Mouse (Mus musculus): ENCODE results near the gene Cryba4. TPM values are rescaled to one million over a fixed set of nuclear protein-coding genes. Genes with fewer than 3 reads are reported as not detected.
A peak's percentile ranks its signal among the peaks of the same experiment; 100 is the strongest.

Gene Cryba4
- total and polyA plus RNA-seq, 3 experiments: 5.3 to 14.4 (median 7.1) TPM

- intact Hi-C loops (cut with DNase I): no loop called here
These were observed 32.9 kb downstream of the Cryba4 start for GRCm38 (mm10) chr5:112219398-112219797.

GRCm38 (mm10) chr5:112218679-112219078 is 33.6 kb downstream of the Cryba4 start:
- no peak for TF ChIP-seq CTCF (IDR thresholded peaks at IDR 0.05)
- no peak for TF ChIP-seq EP300 (IDR thresholded peaks at IDR 0.05; ENCODE audit: insufficient read depth, low read depth, low read length)
- TF ChIP-seq POLR2A (IDR thresholded peaks at IDR 0.05; ENCODE audit: insufficient read depth, low read depth, low read length): no peak
- peaks cover 2% of the 10 kb centered on the region; the same call in 1 of the 2 replicates for H3K4me1 ChIP-seq (ENCODE audit: control insufficient read depth, insufficient read depth, low read length)
- intact Hi-C loops (cut with DNase I): no loop called here
- no peaks in the 10 kb centered on the region for H3K79me2 ChIP-seq (replicated peaks; ENCODE audit: control insufficient read depth, insufficient read depth, low read length)
- no peak overlapping the region for H3K9ac ChIP-seq (ENCODE audit: low read depth, low read length)
- H3K27ac ChIP-seq: no peak overlapping the region
- WGBS: 64% methylated on average over 4 of the region's 4 CpGs
- no peaks in the 10 kb centered on the region for H3K27me3 ChIP-seq (ENCODE audit: control insufficient read depth, insufficient read depth, low read length)
- no peaks in the 10 kb centered on the region for H3K36me3 ChIP-seq (ENCODE audit: control insufficient read depth, insufficient read depth, low read length)
- no peak for DNase-seq
- no peak overlapping the region for H3K4me3 ChIP-seq

More at GRCm38 (mm10) chr5:112219398-112219797, 32.9 kb downstream of the Cryba4 start:
- Histone ChIP-seq H3K27me3 (ENCODE audit: control insufficient read depth, insufficient read depth, low read length) (no peaks in the 10 kb centered on the region), H3K79me2 (replicated peaks; ENCODE audit: control insufficient read depth, insufficient read depth, low read length) (no peaks in the 10 kb centered on the region), H3K36me3 (ENCODE audit: control insufficient read depth, insufficient read depth, low read length) (no peaks in the 10 kb centered on the region), H3K27ac (no peak overlapping the region), H3K9ac (ENCODE audit: low read depth, low read length) (no peak overlapping the region), H3K4me3 (no peak overlapping the region), H3K4me1 (ENCODE audit: control insufficient read depth, insufficient read depth, low read length) (peaks cover 2% of the 10 kb centered on the region; the same call in 1 of the 2 replicates)
- 6% methylated on average over 1 of the region's 1 CpGs for whole genome bisulfite sequencing
- no peak for DNase-seq
- no peak for TF ChIP-seq EP300 (IDR thresholded peaks at IDR 0.05; ENCODE audit: insufficient read depth, low read depth, low read length)
- no peak for TF ChIP-seq POLR2A (IDR thresholded peaks at IDR 0.05; ENCODE audit: insufficient read depth, low read depth, low read length)
- no peak for TF ChIP-seq CTCF (IDR thresholded peaks at IDR 0.05)

- Histone ChIP-seq H3K4me1 (ENCODE audit: control insufficient read depth, insufficient read depth, low read length) (peaks cover 2% of the 10 kb centered on the region; the same call in 1 of the 2 replicates), H3K79me2 (replicated peaks; ENCODE audit: control insufficient read depth, insufficient read depth, low read length) (no peaks in the 10 kb centered on the region), H3K9ac (ENCODE audit: low read depth, low read length) (no peak overlapping the region), H3K4me3 (no peak overlapping the region), H3K36me3 (ENCODE audit: control insufficient read depth, insufficient read depth, low read length) (no peaks in the 10 kb centered on the region), H3K27me3 (ENCODE audit: control insufficient read depth, insufficient read depth, low read length) (no peaks in the 10 kb centered on the region), H3K27ac (no peak overlapping the region)
- WGBS: 77% methylated on average over 22 of the region's 22 CpGs
- TF ChIP-seq CTCF (IDR thresholded peaks at IDR 0.05) (no peak), POLR2A (IDR thresholded peaks at IDR 0.05; ENCODE audit: insufficient read depth, low read depth, low read length) (no peak), EP300 (IDR thresholded peaks at IDR 0.05; ENCODE audit: insufficient read depth, low read depth, low read length) (no peak)
- DNase-seq: no peak
- intact Hi-C loops (cut with DNase I): no loop called here
These were observed 35.3 kb downstream of the Cryba4 start for GRCm38 (mm10) chr5:112217031-112217430.

DNA sequence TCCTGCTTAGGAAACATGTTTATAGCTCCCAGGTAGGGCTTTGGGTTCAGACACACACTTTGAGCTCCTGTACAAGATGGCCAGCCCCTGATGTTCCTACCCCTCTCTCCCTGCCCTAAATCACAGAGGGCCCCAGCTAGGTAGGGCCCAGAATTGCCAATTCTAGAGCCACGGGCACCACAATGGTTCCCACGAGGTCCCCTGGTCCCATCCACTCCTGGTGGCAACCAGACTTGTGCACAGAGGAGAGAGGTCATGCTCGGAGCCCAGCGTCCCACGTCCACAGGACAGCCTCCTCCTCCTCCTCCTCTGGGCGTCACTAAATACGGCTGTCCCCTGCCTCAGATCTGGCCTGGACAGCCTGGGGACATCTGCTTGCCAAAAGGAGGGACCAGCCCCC is 36.0 kb downstream of the Cryba4 start:
- H3K4me3 ChIP-seq: no peak overlapping the region
- TF ChIP-seq EP300 (IDR thresholded peaks at IDR 0.05; ENCODE audit: insufficient read depth, low read depth, low read length): no peak
- no peak overlapping the region for H3K27ac ChIP-seq
- no peak overlapping the region for H3K9ac ChIP-seq (ENCODE audit: low read depth, low read length)
- no peaks in the 10 kb centered on the region for H3K79me2 ChIP-seq (replicated peaks; ENCODE audit: control insufficient read depth, insufficient read depth, low read length)
- peaks cover 2% of the 10 kb centered on the region; the same call in 1 of the 2 replicates for H3K4me1 ChIP-seq (ENCODE audit: control insufficient read depth, insufficient read depth, low read length)
- no peak for DNase-seq
- H3K36me3 ChIP-seq (ENCODE audit: control insufficient read depth, insufficient read depth, low read length): no peaks in the 10 kb centered on the region
- intact Hi-C loops (cut with DNase I): no loop called here
- no peaks in the 10 kb centered on the region for H3K27me3 ChIP-seq (ENCODE audit: control insufficient read depth, insufficient read depth, low read length)
- 81% methylated on average over 7 of the region's 7 CpGs for WGBS

DNA sequence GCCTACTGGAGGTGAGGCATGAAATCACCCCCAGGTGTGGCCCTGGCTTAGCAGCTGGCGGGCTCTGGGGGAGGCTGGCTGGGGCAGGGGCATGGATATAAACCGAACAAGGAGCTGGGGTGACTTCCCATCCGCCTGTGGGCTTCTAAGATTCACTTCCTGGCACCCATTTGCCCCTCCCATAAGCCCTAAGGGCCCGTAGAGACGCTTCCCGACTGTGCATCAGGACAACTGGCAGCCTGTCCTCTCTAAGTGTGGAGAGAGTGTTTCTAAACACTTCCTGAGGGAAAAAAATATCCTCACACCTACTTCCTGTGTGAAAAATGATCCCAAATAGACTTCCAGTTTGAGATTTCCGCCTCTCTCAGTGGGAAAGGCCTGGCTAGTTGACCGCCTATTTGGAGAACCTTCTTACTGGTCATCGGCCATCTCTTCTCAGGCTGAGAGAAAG is 36.5 kb downstream of the Cryba4 start:
- Histone ChIP-seq H3K79me2 (replicated peaks; ENCODE audit: control insufficient read depth, insufficient read depth, low read length) (no peaks in the 10 kb centered on the region), H3K9ac (ENCODE audit: low read depth, low read length) (no peak overlapping the region), H3K27me3 (ENCODE audit: control insufficient read depth, insufficient read depth, low read length) (no peaks in the 10 kb centered on the region), H3K4me1 (ENCODE audit: control insufficient read depth, insufficient read depth, low read length) (peaks cover 2% of the 10 kb centered on the region; the same call in 1 of the 2 replicates), H3K4me3 (no peak overlapping the region), H3K36me3 (ENCODE audit: control insufficient read depth, insufficient read depth, low read length) (no peaks in the 10 kb centered on the region), H3K27ac (peak overlapping the region; percentile 23; the same call in 1 of the 2 replicates)
- intact Hi-C loops (cut with DNase I): loop anchor here (2.0 kb wide), 1 partner anchor 213 kb away; no protein-coding TSS in a partner anchor
- DNase-seq: no peak
- 41% methylated on average over 9 of the region's 9 CpGs for WGBS
- TF ChIP-seq EP300 (IDR thresholded peaks at IDR 0.05; ENCODE audit: insufficient read depth, low read depth, low read length): no peak
- TF ChIP-seq CTCF (IDR thresholded peaks at IDR 0.05): no peak
- TF ChIP-seq POLR2A (IDR thresholded peaks at IDR 0.05; ENCODE audit: insufficient read depth, low read depth, low read length): no peak

DNA sequence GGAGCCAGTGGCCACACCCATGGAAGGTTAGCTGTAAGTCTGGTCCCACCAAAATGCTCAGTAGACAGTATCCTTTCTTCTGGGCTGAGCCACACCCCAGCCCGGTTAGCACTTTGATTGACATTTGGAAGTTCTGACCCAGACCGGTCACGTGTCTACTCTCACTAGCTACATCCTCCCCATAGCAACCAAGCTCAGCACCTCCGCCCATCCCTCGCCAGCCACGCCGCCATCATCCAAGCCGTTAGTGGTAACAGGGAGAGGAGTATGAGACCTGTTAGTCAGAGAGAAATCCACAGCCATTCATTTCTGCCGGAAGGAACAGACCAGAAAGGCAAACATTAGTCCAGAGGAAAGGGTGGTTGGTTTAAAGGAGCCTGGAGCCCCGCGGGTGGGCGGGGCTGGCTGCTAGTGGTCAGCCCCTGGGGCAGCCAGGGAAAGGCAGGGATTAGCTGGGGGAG is 37.0 kb downstream of the Cryba4 start:
- TF ChIP-seq POLR2A (IDR thresholded peaks at IDR 0.05; ENCODE audit: insufficient read depth, low read depth, low read length) (no peak), CTCF (IDR thresholded peaks at IDR 0.05) (no peak), EP300 (IDR thresholded peaks at IDR 0.05; ENCODE audit: insufficient read depth, low read depth, low read length) (no peak)
- H3K27me3 ChIP-seq (ENCODE audit: control insufficient read depth, insufficient read depth, low read length): no peaks in the 10 kb centered on the region
- no peak overlapping the region for H3K4me3 ChIP-seq
- H3K27ac ChIP-seq: no peak overlapping the region
- H3K4me1 ChIP-seq (ENCODE audit: control insufficient read depth, insufficient read depth, low read length): peaks cover 2% of the 10 kb centered on the region; the same call in 1 of the 2 replicates
- no peak overlapping the region for H3K9ac ChIP-seq (ENCODE audit: low read depth, low read length)
- intact Hi-C loops (cut with DNase I): loop anchor here (2.0 kb wide), 1 partner anchor 213 kb away; no protein-coding TSS in a partner anchor
- H3K79me2 ChIP-seq (replicated peaks; ENCODE audit: control insufficient read depth, insufficient read depth, low read length): no peaks in the 10 kb centered on the region
- H3K36me3 ChIP-seq (ENCODE audit: control insufficient read depth, insufficient read depth, low read length): no peaks in the 10 kb centered on the region
- 29% methylated on average over 12 of the region's 12 CpGs for WGBS
- DNase-seq: no peak

Measured in heart, adult 2 months (tissue).